Mouse (Mus musculus) stomach, postnatal 0 days (tissue): ENCODE measurements around the gene Nsg2. TPM values are rescaled to one million over a fixed set of nuclear protein-coding genes. Genes with fewer than 3 reads are reported as not detected.

ENCODE experiments used
- ATAC-seq: fragments of 200-750 bp; cut with Nextera tagmentation; 2 replicates; pipeline ENCODE4 v1.8.0; 2017; ENCODE audit not compliant: low FRiP score, low TSS enrichment
- DNase-seq: peaks from one replicate; pipeline ENCODE4 v3.0.0-alpha.2; 2016; ENCODE audit warnings: low spot score
- H3K27ac ChIP-seq: fragments of 300-500 bp; sonication (generic); replicated peaks from 2 replicates; pipeline ENCODE4 v1.5.1; 2014; ENCODE audit warnings: mild to moderate bottlenecking, control low read depth
- H3K27me3 ChIP-seq: fragments of 300-500 bp; sonication (generic); 2 replicates; pipeline ENCODE4 v1.6.1; 2014; ENCODE audit warnings: low read length; ENCODE audit not compliant: control insufficient read depth, insufficient read depth
- H3K36me3 ChIP-seq: fragments of 300-500 bp; sonication (generic); 2 replicates; pipeline ENCODE4 v1.6.1; 2014; ENCODE audit warnings: low read length, mixed read lengths; ENCODE audit not compliant: control insufficient read depth, insufficient read depth
- H3K4me1 ChIP-seq: fragments of 300-500 bp; sonication (generic); replicated peaks from 2 replicates; pipeline ENCODE4 v1.6.1; 2014; ENCODE audit warnings: antibody characterized with exemption; ENCODE audit not compliant: control insufficient read depth, insufficient read depth
- H3K4me2 ChIP-seq: fragments of 300-500 bp; sonication (generic); replicated peaks from 2 replicates; pipeline ENCODE4 v1.6.1; 2014; ENCODE audit warnings: low read depth, mild to moderate bottlenecking, control low read depth, moderate library complexity
- H3K4me3 ChIP-seq: fragments of 300-500 bp; sonication (generic); 2 replicates; pipeline ENCODE4 v1.5.1; 2014; ENCODE audit warnings: low read depth, low read length, control low read depth
- H3K9ac ChIP-seq: fragments of 300-500 bp; sonication (generic); 2 replicates; pipeline ENCODE4 v1.6.1; 2014; ENCODE audit warnings: mild to moderate bottlenecking, low read length, control low read depth, mixed read lengths
- H3K9me3 ChIP-seq: fragments of 300-500 bp; sonication (generic); 2 replicates; pipeline ENCODE4 v1.6.1; 2016; ENCODE audit warnings: low read length; ENCODE audit not compliant: control insufficient read depth
- CTCF ChIP-seq: IDR thresholded peaks from 2 replicates; pipeline ENCODE4 v1.5.1; 2016; ENCODE audit warnings: antibody characterized with exemption, low read depth, mild to moderate bottlenecking, moderate library complexity
- EP300 ChIP-seq: optimal IDR thresholded peaks from 2 replicates; pipeline ENCODE3; 2016; ENCODE audit warnings: antibody characterized with exemption
- WGBS: fragments of 180-500 bp; shearing (Covaris S2); extraction: QIAGEN DNeasy Blood & Tissue Kit; methylation state at CpG from one replicate; pipeline ENCODE4 v1.1.7; 2014; 5-methylcytosine and 5-hydroxymethylcytosine counted together
- polyA plus RNA-seq: library from polyadenylated mRNA; unstranded; fragments of >200 nt; fragmentation: Nextera tagmentation; extraction: Ambion mirVana; gene quantifications from 2 replicates; pipeline ENCODE4 v1.2.1, GENCODE M21; 2015

Gene Nsg2
- polyA plus RNA-seq, 1 experiment from 2014 or later, result 6.1 TPM

DNA sequence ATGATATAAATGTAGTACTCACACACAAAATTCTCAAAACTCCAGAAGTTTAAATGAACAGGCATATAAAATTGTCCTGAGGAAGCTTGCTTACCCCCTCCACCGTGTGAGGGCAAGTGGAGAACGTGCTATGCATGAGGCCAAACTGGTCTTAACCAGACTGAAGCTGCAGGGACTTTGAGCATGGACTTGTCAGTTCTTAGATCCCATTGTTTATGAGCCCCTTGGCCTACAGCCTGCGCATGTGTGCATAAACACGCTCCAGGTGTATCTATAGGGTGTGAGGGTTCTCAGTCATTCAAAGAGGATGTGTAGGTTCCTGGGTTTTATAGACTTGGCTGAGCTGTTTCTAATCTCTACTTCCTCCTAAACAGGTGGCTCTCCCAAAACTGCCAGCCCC is 31.1 kb downstream of the Nsg2 start:
- no peaks in the 10 kb centered on the region for H3K27me3 ChIP-seq
- no peaks in the 10 kb centered on the region for H3K36me3 ChIP-seq
- H3K4me1 ChIP-seq, result no peaks in the 10 kb centered on the region
- no peak overlapping the region for H3K4me3 ChIP-seq
- ATAC-seq, result no peak
- TF ChIP-seq CTCF (no peak), EP300 (no peak)
- no peak overlapping the region for H3K9ac ChIP-seq
- no peak for DNase-seq
- no peaks in the 10 kb centered on the region for H3K9me3 ChIP-seq
- 36% methylated on average over 4 of the region's 4 CpGs for WGBS
- H3K4me2 ChIP-seq, result no peak overlapping the region
- H3K27ac ChIP-seq, result no peak overlapping the region

DNA sequence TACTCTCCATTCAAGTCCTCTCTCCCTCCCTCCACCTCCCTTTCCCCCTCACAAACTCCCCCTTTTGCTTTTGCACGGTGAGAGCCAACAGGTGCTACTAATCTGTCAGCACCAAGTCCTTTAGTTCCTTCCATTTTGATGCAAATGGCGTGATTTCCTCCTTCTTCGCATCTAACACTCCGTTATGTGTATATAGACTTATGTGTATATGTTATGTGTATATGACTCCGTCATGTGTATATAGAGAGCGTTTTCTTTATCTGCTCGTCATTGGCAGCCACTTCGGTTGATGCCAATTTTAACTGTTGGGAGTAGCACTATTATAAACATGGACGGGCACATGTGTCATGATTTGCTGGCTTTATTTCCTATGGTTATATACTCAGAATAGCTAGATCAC is 31.8 kb downstream of the Nsg2 start:
- H3K4me2 ChIP-seq, result no peak overlapping the region
- H3K9me3 ChIP-seq, result no peaks in the 10 kb centered on the region
- H3K9ac ChIP-seq, result no peak overlapping the region
- no peaks in the 10 kb centered on the region for H3K27me3 ChIP-seq
- H3K4me1 ChIP-seq, result no peaks in the 10 kb centered on the region
- no peaks in the 10 kb centered on the region for H3K36me3 ChIP-seq
- DNase-seq (no peak), ATAC-seq (no peak)
- no peak for TF ChIP-seq EP300
- TF ChIP-seq CTCF, result no peak
- no peak overlapping the region for H3K27ac ChIP-seq
- WGBS, result 60% methylated on average over 9 of the region's 9 CpGs
- no peak overlapping the region for H3K4me3 ChIP-seq

DNA sequence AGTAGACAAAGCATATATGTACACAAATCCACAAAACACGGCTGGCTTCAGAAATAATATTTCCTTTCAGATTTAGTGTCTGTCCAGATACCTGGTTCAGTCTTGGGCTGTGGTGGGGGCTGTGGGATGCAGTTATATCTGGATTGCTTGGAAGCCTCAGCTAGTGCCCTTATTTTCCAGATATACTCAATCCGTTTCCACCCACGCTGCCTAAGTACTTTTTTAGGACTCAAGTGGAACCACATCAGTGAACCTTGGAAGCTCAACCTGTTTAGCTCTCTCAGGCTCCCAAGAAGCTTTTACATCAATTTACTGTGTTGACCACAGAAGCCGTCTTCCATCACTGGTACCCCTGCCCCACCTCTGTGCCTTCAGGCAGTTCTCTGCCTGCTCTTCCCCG is 35.6 kb downstream of the Nsg2 start:
- 73% methylated on average over 5 of the region's 5 CpGs for WGBS
- ATAC-seq, result no peak
- Histone ChIP-seq H3K27me3 (no peaks in the 10 kb centered on the region), H3K4me2 (no peak overlapping the region), H3K9ac (no peak overlapping the region), H3K4me3 (no peak overlapping the region), H3K4me1 (no peaks in the 10 kb centered on the region), H3K27ac (no peak overlapping the region), H3K9me3 (no peaks in the 10 kb centered on the region), H3K36me3 (no peaks in the 10 kb centered on the region)
- TF ChIP-seq EP300, result no peak
- no peak for TF ChIP-seq CTCF
- DNase-seq, result no peak

DNA sequence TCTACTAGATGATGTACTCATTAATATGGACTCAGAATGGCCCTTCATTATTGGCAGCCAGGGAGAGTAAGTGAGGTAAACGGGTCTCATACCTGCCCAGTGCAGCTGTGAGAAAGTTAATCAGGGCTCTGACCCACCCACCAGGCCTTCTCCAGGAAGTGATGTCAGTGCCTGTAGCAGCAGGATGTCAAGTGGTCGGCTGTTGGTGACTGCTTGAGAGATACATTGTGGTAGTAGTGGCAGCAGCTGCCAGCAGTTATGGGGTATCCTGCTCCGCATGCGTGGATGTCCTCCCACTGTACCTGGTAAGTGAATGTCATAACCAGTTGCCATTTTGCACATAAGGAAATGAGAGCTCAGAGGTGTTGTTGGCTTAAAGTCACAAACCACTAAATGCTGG is 39.4 kb downstream of the Nsg2 start:
- Histone ChIP-seq H3K27ac (no peak overlapping the region), H3K4me3 (no peak overlapping the region), H3K36me3 (no peaks in the 10 kb centered on the region), H3K4me2 (no peak overlapping the region), H3K4me1 (no peaks in the 10 kb centered on the region), H3K9me3 (no peaks in the 10 kb centered on the region), H3K27me3 (no peaks in the 10 kb centered on the region), H3K9ac (no peak overlapping the region)
- ATAC-seq (no peak), DNase-seq (no peak)
- WGBS, result 65% methylated on average over 4 of the region's 4 CpGs
- no peak for TF ChIP-seq EP300
- TF ChIP-seq CTCF, result no peak

DNA sequence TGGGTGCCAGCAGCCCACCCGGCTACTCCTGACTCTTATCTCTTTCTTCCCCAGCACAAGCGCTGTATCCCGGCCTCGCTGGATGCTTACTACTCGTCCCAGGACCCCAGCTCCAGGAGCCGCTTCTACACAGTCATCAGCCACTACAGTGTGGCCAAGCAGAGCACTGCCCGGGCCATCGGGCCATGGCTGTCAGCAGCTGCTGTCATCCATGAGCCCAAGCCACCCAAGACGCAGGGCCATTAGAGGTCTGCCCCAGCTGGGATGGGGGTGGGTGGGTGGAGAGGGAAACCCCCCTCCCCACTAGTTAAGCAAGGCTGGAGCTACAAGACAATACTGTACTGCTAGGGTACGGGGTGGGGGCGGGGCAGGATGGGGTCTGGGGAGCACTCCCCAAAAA is 57.1 kb downstream of the Nsg2 start:
- H3K36me3 ChIP-seq, result no peaks in the 10 kb centered on the region
- no peak overlapping the region for H3K9ac ChIP-seq
- no peaks in the 10 kb centered on the region for H3K27me3 ChIP-seq
- TF ChIP-seq EP300 (no peak), CTCF (no peak)
- H3K4me2 ChIP-seq, result no peak overlapping the region
- H3K4me3 ChIP-seq, result no peak overlapping the region
- WGBS, result 87% methylated on average over 11 of the region's 11 CpGs
- no peak overlapping the region for H3K27ac ChIP-seq
- no peak for DNase-seq
- ATAC-seq, result no peak
- H3K9me3 ChIP-seq, result no peaks in the 10 kb centered on the region
- H3K4me1 ChIP-seq, result no peaks in the 10 kb centered on the region

DNA sequence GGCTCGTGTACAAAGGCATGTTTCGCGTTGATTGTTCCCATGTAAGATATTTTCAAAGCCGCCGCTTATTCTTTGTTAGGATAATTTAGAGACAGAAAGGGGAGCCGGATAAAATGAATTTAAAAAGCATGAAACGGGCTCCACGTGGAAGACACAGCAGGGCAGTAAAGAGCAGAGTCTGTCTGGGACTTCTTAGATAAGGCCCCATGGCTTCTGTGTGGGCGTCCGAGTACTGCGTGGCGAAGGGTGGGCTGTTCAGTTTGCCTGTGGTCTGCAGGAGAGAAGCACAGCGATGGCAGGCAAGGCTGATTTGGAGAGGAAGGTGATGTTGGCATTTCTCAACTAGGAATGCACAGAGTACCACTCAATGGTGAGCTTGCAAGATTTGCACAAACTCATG is 57.6 kb downstream of the Nsg2 start:
- no peaks in the 10 kb centered on the region for H3K36me3 ChIP-seq
- H3K4me1 ChIP-seq, result no peaks in the 10 kb centered on the region
- TF ChIP-seq EP300, result no peak
- no peak for TF ChIP-seq CTCF
- no peak overlapping the region for H3K4me2 ChIP-seq
- no peak overlapping the region for H3K27ac ChIP-seq
- no peak overlapping the region for H3K4me3 ChIP-seq
- WGBS, result 85% methylated on average over 13 of the region's 13 CpGs
- H3K9me3 ChIP-seq, result no peaks in the 10 kb centered on the region
- no peaks in the 10 kb centered on the region for H3K27me3 ChIP-seq
- DNase-seq, result no peak
- no peak for ATAC-seq
- no peak overlapping the region for H3K9ac ChIP-seq

DNA sequence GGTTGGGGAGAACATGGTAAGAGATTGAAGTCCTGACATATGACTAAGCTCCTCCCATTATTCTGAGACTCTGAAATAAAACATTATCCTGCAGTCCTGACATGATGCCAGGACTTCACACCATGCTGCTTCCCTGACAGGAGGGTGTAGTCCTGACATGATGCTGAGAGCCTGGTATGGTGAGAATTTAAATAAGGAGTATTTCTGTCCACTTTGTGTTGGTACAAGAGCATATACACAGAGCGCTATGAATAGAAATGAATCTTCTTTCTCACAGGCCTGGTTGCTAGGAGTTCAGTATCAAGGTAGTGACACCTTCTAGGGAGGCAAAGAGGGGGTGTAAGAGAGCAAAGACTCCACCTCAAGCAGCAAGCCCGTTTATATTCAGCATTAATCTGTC is 60.8 kb downstream of the Nsg2 start:
- WGBS, result 57% methylated on average over 2 of the region's 2 CpGs
- Histone ChIP-seq H3K9me3 (no peaks in the 10 kb centered on the region), H3K4me3 (no peak overlapping the region), H3K4me1 (no peaks in the 10 kb centered on the region), H3K36me3 (no peaks in the 10 kb centered on the region), H3K27me3 (no peaks in the 10 kb centered on the region), H3K9ac (no peak overlapping the region), H3K4me2 (no peak overlapping the region), H3K27ac (no peak overlapping the region)
- TF ChIP-seq CTCF, result no peak
- no peak for TF ChIP-seq EP300
- DNase-seq (no peak), ATAC-seq (no peak)
